Mouse (Mus musculus): Measurements from ENCODE around the gene Olfr1047.
"Not testable (repeated sequence)": the region's sequence is repeated elsewhere in the genome, so short reads cannot be mapped to it uniquely, and the experiment has no call there.

Olfr1047 gene

GRCm38 (mm10) chr2:86231301-86231700 lies at the start of gene Olfr1047:
Olfr1047 (minus strand) TSS chr2:86231401.
- DNase-seq (ENCODE audit: low spot score), result no peak

GRCm38 (mm10) chr2:86278988-86279387 lies 47.8 kb upstream of the Olfr1047 start, which contains the start of gene Olfr1051:
Olfr1051 (minus strand) TSS chr2:86279088.
- not testable (repeated sequence) for DNase-seq (ENCODE audit: low spot score)

GRCm38 (mm10) chr2:86258228-86258627 lies 27.0 kb upstream of the Olfr1047 start, which contains the start of gene Olfr1049:
Olfr1049 (minus strand) TSS chr2:86258328.
- DNase-seq (ENCODE audit: low spot score), result not testable (repeated sequence)

- DNase-seq (ENCODE audit: low spot score), result no peak
Measured at GRCm38 (mm10) chr2:86240189-86240588, 9.0 kb upstream of the Olfr1047 start, which contains the start of gene Olfr1048. Olfr1048 (minus strand) TSS chr2:86240289.

- no peak for DNase-seq (ENCODE audit: low spot score)
Measured at GRCm38 (mm10) chr2:86219214-86219613, 12.0 kb downstream of the Olfr1047 start, which contains the start of gene Olfr1046. Olfr1046 (minus strand) TSS chr2:86219314.

- no peak for DNase-seq (ENCODE audit: low spot score)
Measured at GRCm38 (mm10) chr2:86202909-86203308, 28.3 kb downstream of the Olfr1047 start, which contains the start of gene Olfr1045. Olfr1045 (minus strand) TSS chr2:86203009.

DNA sequence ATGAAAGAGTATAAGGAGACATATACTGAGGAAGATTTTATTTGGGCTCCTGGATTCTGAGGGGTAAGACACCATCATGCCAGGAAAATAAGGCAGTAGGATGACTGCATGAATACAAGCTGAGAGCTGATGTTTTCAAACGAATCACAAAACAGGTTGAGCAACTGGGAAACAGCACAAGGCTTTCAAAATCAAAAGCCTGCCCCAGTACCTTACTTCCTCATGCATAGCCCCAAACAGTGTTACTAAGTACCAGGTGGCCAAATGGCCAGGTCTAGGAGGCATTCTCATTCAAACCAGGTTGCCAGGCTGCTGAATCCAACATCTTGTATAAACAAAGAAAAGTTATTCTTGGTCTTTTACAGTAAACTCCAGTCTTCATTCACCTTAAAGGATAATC lies 35.3 kb downstream of the Olfr1047 start:
- no peak for DNase-seq (ENCODE audit: low spot score)

- DNase-seq (ENCODE audit: low spot score), result no peak
Measured at GRCm38 (mm10) chr2:86185583-86185982, 45.6 kb downstream of the Olfr1047 start, which contains the start of gene Olfr52. Olfr52 (minus strand) TSS chr2:86185683.

DNA sequence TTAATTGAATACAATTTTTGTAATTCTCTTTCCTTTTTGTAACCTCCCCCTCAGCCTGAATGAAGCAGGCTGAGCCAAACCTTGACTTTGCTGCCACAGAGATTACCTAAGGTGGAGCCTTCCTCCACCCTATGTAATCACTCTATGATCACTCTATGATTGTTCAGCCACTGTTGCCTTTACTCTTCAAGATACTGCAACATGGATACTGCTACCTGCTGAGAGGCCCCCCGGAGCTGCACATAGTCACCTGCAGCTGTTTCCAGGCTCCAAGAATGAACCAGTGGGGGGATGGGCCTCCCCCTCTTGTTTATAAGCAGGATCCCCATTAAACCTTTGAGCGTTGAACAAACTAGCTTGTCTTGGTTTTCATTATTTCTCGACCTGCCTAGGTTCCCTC lies 51.3 kb downstream of the Olfr1047 start:
- no peak for DNase-seq (ENCODE audit: low spot score)

DNA sequence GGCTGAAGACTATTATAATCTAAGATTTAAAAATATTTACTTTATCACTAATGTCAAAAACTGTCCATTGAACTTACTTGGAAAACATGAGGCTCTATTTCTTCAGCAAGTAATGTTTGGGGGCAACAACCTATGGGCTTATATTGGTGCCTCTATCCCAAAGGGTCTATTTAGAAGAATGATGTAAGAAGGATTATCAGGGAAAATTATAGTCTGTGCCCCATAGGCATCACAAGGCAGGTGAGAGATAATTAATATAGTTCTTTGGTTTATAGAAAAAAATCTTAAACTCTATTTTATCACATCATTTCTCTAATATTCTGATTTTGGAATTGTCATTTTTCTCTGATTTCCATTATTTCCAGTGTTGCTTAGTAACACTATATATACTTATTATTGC lies 53.5 kb downstream of the Olfr1047 start, which contains the start of gene Olfr1044:
Olfr1044 (minus strand) TSS at position 101 of the 400 bp plus-strand sequence.
- DNase-seq (ENCODE audit: low spot score), result no peak
